Mouse (Mus musculus) mouse trophoblast stem cell (cell line): ENCODE measurements around the gene Trip6.

Experiments
- in situ Hi-C, 2 experiments: fragments of 300-500 bp; cut with MseI, MboI; formaldehyde crosslinking; loops; 2 replicates in 1 of 2; 3 replicates in 1 of 2; pipeline ENCODE4 v1.15.1; 2025

Trip6 gene

DNA sequence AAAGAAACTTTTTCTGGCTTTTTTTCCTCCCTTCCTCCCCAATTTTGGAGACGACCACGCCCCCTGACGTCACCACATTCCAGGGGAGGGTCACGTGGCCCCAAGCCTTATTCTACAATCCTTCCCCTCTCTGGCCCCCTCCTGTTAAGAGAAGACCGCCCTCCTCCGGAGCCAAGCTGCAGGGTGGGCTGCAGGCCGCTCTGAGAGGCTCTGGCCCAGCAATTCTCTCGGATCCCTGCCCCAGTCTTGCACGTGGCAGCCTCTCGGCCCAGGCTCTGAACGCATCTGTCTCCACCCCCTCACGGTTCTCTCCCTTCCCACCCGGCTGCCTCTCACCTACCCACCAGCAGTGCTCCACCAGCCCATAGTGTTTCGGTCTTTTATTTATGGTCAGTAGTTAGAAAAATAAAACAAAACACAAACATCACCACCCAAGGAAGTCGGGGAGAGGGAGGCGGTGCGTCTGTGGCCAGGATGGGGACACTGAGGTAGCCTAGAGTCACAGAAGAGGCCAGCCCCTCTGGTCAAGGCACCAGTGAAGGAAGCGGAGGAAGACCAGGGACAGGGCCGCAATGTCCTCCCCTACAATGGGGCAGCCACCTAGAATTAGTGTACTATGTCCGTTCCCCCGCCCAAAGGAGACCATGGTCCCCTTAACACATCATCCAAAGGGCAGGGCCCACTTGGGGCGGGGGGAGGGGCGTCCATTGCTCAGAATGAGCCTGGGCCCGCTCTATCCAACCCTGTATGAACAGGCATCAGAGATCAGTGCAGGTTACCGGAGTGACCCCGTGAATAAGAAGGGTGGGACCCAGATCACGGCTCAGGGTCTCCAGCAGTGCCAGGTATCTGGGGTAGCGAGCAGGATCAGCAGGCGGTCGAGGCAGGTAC, at the start of gene Trip6:
Gene Trip6 (minus strand): TSS at position 212 of the 891 bp plus-strand sequence.
- in situ Hi-C loops, result no loop called here

DNA sequence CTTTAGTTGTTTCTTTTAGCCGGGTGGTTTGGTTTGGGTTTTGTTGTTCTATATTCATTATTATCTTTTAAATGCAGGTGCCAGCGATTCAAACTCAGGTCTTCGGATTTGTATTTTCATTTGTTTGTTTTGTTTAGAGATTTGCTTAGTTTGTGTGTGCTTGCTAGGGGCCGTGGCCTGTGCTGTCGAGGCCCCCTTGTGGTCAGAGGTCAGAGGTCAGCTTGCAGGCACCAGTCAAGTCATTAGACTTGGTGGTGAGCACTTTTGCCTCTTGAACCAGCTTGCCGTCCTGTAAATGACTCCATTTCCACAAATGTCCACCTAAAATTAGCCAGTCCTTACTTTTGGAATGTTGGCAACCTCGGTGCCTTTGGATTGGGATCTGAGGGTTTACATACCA, 44.2 kb upstream of the Trip6 start:
- in situ Hi-C loops, result no loop called here

DNA sequence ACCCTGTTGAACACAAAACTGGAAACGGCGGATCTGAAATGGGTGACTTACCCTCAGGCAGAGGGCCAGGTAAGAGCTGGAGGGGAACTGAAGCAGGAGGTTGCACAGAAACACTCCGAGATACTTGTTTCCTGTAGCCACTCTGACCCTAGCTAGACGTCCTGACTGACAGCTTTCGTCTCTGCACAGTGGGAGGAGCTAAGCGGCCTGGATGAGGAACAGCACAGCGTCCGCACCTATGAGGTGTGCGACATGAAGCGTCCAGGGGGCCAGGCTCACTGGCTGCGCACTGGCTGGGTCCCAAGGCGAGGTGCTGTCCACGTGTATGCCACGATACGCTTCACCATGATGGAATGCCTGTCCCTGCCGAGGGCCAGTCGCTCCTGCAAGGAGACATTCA, 39.9 kb upstream of the Trip6 start:
- in situ Hi-C loops, result no loop called here

DNA sequence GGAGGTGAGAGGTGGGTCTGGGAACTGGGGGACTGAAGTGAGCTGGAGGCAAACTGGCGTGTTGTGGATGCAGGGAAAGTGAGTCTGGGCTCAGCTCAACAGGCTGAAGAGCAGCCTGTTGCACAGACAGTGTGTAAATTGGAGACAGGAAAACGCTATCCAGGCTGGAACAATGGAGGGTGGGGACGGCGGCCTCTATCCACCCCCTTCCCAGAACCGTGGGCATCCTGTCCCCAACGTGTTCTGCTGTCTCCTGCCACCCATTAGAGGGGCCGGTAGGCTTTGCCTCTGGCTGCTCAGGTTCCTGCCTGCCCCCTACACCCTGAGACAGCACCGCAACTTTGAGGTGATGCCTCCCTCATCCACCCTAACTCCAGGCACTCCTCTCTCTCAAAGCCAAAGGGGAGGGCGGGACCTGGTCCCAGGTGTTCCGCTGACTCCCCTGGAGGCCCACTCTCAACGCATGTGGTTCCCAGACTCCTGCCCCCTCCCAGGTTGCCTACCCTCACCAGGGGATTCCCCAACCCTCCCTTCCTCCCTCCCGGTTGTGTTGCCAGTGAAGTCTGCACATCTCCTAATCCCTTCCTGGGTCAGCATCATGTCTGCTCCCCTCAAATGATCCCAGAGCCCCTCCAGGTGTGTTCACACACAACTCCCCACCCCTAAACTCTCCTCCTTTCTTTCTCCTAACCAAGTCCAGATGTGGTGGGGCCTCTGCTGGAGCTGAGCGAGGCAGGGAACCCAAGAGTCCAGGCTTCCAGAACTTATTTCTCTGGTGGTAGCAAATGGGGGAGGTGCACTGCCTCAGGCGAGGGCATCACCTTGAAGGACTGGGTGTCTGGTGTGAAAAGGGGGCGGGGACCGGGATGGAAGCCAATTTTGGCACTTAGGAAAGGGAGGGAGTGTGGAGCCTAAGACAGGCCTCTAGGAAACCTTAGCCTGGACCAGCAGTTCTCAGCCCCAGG, 38.1 kb upstream of the Trip6 start:
- in situ Hi-C loops, result no loop called here

DNA sequence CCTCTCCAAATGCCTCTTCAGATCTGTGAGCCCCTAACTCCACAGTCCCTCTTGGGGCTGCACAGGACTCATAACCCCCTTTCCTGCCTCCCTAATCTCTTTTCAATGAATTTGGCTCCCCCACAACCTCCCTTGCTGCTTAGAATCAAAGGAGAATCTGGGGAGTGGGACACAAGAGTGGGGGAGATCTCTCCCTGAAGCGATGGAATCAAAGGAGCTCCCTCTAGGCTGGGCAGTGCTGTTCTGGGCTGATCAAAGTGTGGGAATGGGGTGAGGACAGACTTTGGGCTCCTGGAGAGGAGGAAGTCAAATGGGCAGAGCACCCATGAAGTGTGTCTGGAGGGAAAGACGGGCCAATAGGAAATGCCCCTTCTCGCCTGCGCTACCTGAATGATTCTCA, 37.2 kb upstream of the Trip6 start:
- in situ Hi-C loops, result no loop called here

DNA sequence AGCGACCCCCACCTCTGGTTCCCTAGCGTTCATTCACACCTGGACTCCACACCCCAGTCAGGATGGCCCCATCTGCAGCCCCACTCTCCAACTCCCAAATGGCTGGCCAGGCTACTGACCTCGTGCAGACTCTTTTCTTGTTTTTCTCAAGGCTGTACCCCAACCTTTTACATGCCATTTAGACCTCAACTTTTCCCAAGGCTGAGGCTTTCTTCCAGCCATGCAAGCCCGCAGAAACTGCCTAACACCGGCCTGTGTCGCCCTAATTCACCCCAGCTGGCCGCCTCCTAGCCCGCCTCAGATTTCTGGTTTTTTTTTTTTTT, 36.8 kb upstream of the Trip6 start:
- in situ Hi-C loops, result no loop called here

DNA sequence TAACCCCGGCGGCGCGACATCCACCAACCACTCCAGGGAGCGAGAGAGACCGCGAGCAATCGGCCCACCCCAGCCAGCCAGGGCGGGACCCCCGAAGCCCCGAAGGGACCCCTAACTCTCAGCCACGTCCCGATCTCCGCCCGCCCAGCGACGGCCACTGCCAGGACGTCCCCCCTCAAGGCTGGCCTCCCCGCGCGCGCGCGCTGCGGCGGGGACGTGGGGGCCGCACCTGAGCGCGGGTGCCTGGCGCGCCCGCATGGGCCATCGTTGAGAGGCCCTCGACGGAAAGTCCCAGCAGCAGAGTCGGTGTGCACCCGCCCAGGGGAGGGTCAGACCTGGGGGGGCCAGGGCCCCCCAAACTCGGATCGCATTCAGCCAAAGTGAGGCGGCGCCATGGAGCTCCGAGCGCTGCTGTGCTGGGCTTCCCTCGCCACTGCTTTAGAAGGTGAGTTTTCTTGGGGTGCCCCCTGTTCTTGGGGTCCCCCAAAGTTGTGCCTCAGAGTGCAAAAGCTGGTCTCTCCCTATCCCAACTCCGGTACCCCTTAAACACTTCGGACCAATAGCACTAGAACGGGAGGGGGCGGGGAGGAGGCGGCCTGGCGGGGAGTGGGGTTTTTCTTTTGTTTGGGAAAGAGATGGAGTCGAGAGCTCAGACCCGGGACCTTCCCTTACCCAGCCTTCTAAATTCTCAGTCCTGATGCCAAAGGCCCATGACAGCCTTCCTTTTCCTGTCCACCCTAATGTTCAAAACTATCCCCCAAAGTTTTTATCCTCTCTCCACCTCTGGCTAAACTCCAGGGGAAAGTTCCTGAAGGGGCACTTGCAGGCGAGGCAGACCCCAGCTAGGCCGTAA, 36.2 kb upstream of the Trip6 start:
- in situ Hi-C loops, result no loop called here

DNA sequence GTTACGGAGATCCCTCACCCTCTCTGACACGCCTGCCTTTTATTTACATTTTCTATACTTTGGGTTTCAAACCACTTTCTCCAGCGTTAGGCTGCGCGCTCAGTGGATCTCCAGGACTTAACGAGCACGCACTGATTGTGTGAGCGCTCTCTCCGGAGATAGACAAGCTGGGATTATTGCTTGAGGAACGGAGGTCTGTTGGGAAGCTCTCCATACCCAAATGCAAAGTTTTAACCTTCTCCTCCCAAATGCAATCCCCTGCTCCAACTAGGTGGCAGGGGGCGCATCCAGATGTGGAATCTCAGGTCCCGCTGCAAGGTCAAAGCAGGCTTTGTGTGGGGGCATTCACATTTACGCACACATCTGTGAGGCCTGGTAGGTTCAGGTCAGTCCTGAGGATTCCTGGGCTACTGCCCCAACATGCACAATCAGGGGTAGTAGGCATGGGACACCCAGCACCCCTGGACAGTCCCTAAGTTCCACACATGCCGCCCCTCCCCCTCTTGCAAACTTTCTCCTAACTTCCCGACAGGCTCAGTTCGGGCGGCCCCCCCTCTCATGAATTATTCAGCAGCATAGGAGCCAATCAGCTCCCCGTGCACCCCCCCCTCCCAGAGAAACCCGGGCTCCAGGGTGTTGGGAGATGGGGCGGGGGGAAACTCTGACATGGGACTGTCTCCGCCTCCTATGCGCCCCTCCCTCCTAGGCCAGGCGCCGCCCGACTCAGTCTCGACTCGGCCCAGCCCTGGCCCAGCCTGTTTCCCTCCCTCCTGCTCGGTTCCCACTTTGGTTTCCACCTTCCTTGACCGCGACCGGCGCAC, 35.4 kb upstream of the Trip6 start, which contains the start of gene Ephb4:
Gene Ephb4 (plus strand): TSS at position 726 of the 821 bp plus-strand sequence.
- in situ Hi-C loops, result no loop called here

DNA sequence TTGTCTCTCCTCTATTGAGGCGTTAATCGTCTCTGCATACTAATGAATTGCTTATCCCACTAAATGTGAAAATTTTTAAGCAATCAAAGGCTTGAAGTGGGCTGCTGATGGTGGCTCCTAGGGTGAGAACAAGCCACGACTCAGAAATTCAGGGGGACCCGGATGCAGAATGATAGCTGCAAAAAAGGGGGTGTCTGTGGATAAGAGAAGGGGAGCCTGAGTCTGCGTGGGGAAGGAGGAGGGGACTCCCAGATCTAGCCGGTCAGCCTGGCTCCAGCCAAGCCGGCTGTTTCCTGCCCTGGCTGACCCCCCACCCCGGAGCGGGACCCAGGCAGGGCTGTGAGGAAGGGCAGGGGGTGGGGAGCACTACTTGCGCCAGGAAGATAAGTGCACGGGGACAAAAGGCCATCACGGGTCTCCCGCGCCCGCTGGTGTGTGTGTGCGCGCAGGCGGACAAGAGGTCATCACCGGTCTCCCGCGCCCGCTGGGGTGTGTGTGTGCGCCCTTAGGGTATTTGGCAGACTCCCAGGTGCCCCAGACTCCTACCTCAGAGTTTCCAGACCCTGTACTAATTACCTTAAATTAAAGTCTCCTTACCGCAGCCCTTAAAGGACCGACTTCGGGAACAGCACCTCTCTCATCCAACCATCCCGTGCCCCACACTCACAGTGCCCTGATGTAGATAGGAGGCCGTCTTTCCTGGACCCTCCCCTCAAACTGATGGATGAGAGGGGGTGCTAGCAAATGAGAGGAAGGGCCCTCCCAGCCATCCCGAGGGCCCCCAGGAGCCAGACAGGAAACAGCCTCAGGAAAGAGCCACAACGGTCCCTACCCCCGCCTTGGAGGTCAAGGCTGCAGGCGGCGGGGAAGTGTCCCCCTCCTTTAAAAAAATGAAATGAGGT, 34.5 kb upstream of the Trip6 start:
- in situ Hi-C loops, result no loop called here

DNA sequence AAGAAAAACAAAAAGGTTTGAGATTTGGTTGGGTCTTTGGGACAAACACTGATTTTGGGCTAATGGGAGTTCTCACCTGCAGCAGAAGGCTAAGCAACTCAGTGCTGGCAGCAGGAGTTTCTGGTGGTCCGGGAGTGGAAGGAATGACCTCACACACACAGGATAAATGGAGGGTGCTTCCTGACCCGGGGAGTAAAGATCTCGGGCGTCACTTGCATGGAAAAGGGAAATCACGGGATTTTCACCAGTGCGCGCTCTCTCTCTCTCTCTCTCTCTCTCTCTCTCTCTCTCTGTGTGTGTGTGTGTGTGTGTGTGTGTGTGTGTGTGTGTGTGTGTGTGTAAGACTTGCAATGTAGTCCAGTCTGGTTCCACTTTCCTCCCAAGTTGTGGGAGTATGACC, 33.7 kb upstream of the Trip6 start:
- in situ Hi-C loops, result no loop called here

DNA sequence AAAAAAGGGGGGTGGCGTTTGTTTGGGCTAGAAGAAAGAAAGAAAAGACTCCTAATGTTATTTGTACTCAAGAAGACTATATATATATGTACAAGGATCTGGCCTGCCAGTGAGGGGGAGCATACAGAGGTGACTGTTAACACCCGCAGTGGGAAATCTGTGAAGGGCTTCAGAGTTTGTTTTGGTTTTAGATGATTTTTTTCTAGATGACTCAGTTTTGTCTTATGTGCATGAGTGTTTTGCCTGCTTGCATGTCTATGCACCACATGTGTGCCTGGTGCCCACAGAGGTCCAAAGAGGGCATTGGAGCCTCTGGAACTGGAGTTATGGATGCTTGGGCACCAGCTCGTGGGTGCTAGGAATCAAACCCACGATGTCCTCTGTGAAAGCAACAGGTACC, 32.8 kb upstream of the Trip6 start:
- in situ Hi-C loops, result no loop called here

DNA sequence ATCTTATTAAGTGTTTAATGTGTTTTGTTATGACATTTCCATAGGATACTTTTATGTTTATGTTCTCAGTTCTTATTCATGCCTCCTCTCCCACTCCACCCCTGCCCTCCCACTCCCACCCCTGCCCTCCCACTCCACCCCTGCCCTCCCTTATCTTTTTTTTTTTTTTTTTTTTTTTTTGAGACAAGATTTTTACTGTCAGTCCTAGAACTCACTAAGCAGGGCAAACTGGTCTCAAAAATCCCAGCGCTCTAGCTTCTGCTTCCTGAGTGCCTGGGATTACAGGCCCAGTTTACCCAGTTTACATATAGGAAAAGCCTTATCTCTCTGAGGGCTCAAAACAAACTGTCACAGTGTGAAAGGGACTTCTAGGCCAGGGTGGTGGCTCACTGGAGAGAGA, 32.2 kb upstream of the Trip6 start:
- in situ Hi-C loops, result no loop called here

DNA sequence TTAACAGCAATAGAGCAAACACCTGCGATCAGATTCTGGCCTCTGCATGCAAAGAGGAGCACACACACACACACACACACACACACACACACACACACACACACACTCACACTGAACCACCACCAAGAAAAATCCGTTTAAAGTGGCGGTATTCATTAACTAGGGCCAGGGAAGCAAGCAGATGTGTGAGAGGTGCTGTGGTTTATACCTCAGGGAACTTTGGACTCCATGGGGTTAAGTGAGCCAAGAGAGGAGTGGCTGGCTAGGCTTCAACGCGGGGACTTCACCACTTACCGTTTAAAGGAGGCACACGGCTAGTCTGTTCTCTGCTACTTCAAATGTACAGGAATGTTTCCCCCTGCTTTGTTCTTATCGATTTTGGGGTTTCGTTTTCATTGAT, 31.6 kb upstream of the Trip6 start:
- in situ Hi-C loops, result no loop called here

DNA sequence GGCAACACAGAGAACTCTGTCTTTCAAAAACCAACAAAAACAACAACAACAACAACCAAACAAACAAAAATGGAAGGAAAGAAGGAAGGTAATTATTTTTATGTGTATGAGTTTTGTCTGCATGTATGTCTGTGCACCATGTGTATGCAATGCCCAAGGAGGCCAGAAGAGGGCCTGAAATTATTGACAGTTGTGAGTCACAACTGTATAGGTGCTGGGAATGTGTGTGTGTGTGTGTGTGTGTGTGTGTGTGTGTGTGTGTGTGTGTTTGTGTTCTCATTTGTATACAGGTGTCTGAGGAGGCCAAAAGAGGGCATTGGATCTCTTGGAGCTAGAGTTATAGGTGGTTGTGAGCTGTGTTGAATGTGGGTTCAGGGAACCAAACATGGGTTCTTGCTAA, 29.7 kb upstream of the Trip6 start:
- in situ Hi-C loops, result no loop called here

DNA sequence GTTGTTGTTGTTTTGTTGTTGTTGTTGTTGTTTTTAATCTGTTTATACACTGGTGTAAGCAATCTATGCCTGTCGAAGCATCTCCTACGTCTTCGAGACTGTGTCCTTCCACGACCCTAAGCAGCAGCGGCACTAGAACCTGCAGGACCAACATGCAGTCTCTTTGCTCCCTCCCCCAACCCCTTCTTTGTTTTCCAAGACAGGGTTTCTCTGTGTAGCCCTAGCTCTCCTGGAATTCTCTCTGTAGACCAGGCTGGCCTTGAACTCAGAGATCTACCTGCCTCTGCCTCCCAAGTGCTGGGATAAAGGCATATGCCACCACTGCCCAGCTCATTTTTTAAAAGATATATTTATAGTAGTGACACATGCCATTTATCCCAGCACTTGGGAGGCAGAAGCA, 29.2 kb upstream of the Trip6 start:
- in situ Hi-C loops, result no loop called here

DNA sequence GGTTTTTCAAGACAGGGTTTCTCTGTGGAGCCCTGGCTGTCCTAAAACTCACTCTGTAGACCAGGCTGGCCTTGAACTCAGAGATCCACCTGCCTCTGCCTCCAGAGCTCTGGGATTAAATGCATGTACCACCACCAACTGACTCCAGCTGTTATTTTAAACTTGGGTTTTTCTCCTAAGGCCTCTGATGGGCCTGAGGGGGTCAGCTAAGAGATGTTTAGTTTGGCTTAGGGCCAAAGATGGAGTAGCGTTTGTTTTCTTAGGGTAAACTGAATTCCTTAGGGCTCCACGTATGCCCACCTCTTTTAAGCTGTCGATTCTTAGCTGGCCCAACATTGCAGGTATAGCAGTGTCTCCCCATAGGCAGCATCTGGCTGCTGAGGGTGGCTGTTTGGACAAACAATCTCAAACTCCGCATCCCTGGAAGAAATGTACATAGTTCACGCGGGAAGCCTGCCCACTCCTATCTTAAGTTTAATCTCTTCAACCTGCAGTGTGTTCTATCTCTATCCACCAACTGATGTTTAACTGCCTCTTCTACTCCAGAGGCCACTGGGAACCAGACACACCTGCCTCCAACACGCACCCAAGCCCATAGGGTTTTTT, 28.3 kb upstream of the Trip6 start:
- in situ Hi-C loops, result no loop called here

DNA sequence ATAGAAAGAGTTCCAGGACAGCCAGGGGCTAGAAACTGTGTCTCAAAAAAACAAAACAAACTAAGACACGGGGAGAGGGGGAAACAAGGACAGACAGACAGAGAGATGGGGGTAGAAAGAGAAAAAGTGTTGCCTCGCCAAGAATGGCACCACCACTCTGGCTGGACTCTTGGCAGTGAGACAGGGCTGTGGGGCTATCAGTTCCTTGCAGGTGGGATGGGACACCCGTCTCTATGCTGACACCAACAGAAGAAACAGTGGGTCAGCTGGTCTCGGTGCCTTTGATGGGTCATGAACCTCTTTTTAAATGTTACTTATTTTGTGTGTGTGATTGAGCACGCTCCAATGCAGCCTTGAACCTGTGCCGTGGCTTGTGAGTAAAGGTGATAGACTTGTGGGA, 26.0 kb upstream of the Trip6 start:
- in situ Hi-C loops, result no loop called here

DNA sequence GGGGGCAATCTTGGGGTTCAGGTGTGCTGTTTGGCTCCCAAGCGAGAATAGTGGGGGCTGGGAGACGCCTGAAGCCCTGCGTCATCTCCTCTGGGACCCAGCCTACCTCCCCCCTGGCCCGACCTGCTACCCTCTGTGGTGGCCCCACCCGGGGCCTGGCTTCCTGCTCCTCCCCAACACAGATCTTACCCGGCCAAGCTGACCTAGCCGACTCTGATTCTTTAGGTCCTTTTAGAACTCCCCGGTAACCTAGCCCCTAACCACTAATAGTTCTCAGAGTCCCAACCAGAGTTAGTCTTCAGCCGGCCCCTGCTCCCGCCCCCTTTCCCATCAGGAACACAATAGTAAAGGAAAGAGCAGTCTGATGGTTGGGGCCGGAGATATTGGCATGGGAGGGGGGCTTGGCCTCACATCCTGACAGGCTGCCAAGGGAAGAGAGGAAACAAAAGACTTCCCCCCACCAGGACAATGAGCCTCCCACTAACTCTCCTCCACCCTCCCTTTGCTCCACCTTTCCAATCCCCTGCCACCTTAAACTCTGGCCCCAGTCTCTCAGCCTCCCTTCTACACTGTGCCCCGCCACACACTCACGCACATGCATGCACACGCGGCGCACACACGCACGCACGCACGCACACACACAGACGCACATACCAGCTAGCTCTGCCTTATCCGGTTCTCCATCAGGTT, 25.2 kb upstream of the Trip6 start:
- in situ Hi-C loops, result no loop called here
